Mouse (Mus musculus): ENCODE measurements around the gene Tmem177.

Gene Tmem177

GRCm38 (mm10) chr1:119912953-119913814, at the start of gene Tmem177:
Tmem177 (minus strand) TSS chr1:119913208.
- peak; percentile 96 for DNase-seq

GRCm38 (mm10) chr1:119959920-119960319, 46.9 kb upstream of the Tmem177 start:
- no peak for DNase-seq

GRCm38 (mm10) chr1:119959464-119959863, 46.5 kb upstream of the Tmem177 start:
- DNase-seq, result peak; percentile 4

GRCm38 (mm10) chr1:119957716-119958222, 44.8 kb upstream of the Tmem177 start:
- DNase-seq, result peak; percentile 67

- DNase-seq, result no peak
Observed at GRCm38 (mm10) chr1:119954680-119955079, 41.7 kb upstream of the Tmem177 start.

GRCm38 (mm10) chr1:119953456-119953855, 40.4 kb upstream of the Tmem177 start:
- DNase-seq, result no peak

GRCm38 (mm10) chr1:119950086-119950485, 37.1 kb upstream of the Tmem177 start:
- no peak for DNase-seq

GRCm38 (mm10) chr1:119936861-119937260, 23.9 kb upstream of the Tmem177 start:
- no peak for DNase-seq

- no peak for DNase-seq
Observed at GRCm38 (mm10) chr1:119931421-119932150, 18.6 kb upstream of the Tmem177 start.

GRCm38 (mm10) chr1:119929715-119930114, 16.7 kb upstream of the Tmem177 start:
- no peak for DNase-seq

- no peak for DNase-seq
Observed at GRCm38 (mm10) chr1:119919299-119919698, 6.3 kb upstream of the Tmem177 start.

GRCm38 (mm10) chr1:119916823-119917371, 3.9 kb upstream of the Tmem177 start:
- DNase-seq, result no peak

GRCm38 (mm10) chr1:119907206-119907748, 5.7 kb downstream of the Tmem177 start:
- DNase-seq, result no peak

GRCm38 (mm10) chr1:119903231-119903620, 9.8 kb downstream of the Tmem177 start:
- DNase-seq, result no peak

GRCm38 (mm10) chr1:119902551-119903230, 10.3 kb downstream of the Tmem177 start:
- DNase-seq, result peak; percentile 76

GRCm38 (mm10) chr1:119899195-119900123, 13.5 kb downstream of the Tmem177 start:
- no peak for DNase-seq

GRCm38 (mm10) chr1:119894936-119895335, 18.1 kb downstream of the Tmem177 start:
- DNase-seq, result peak; percentile 73

- DNase-seq, result no peak
Observed at GRCm38 (mm10) chr1:119893600-119893999, 19.4 kb downstream of the Tmem177 start.

- DNase-seq, result no peak
Observed at GRCm38 (mm10) chr1:119892933-119893332, 20.1 kb downstream of the Tmem177 start.

- DNase-seq, result peak; percentile 64
Observed at GRCm38 (mm10) chr1:119891865-119892264, 21.1 kb downstream of the Tmem177 start.

- DNase-seq, result no peak
Observed at GRCm38 (mm10) chr1:119891149-119891548, 21.9 kb downstream of the Tmem177 start.

Measured in cerebellum, adult 9-11 months (tissue).